Mouse (Mus musculus) urinary bladder, adult 18-20 months (tissue): ENCODE results near the gene Atn1.

Source experiments
- DNase-seq, 2 experiments: peaks; one replicate each; pipeline ENCODE4 v3.0.0; 2022; ENCODE audit warnings: low spot score in 2 of 2, mixed read lengths in 2 of 2

Atn1 gene

DNA sequence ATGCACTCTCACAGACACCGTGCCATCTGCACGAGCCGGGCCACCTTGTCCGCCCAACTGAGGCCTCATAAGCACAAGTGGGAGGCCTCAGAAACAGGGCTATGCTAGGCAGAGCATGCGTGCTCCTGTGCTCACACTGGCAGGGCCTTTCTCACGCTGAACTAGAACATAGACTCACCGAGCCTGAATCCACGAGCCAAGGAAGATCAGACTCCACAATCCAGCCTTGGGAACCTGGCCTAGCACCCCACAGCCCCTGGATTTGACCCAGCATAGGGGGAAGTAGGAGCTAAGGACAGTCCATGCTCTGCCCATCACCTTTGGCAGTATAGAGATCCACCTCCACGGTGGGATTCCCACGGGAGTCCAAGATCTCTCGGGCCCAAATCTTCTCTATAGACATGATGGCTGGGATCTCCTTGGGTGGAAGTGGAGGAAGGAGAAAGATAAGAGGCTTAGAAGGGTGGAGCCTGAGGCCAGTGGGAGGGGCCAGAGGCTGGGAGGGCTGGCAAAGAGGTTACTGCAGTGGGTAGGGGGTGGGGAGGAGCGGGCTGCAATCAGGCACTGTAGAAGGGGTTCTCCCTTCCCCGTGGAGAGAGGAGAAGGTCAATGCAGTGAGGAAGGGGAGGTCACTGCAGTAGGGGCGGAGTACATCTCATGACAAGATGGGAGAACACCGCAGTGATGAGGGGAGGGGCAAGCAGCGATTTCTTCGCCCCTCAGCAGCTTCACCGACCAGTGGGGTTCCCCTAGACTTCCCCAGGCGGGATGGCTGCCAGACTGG is 11.8 kb upstream of the Atn1 start:
- DNase-seq: no peak

DNA sequence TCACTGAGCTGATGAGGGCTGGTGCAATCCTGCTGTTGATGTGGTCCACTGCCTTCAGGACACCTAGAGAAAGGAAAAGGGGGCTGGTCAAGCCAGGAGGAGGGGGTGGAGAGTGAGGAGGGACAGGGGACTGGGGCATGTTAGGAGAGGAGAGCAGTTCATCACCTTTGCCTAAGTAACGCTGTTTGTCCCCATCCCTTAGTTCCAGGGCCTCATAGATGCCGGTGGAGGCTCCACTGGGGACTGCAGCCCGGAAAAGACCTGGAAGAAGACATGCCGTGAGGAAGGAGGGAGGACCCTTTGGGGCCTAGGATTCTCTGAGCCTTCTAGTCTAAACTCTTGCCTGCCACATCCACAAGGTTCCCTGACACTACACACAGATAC is 11.2 kb upstream of the Atn1 start:
- DNase-seq: no peak

- no peak for DNase-seq
Observed at GRCm38 (mm10) chr6:124765951-124766350, 9.6 kb upstream of the Atn1 start.

- DNase-seq: peak; percentile 74 to 76
Observed at GRCm38 (mm10) chr6:124759259-124759658, 2.9 kb upstream of the Atn1 start.

- no peak for DNase-seq
Observed at GRCm38 (mm10) chr6:124758849-124759232, 2.5 kb upstream of the Atn1 start.

- DNase-seq: no peak
Observed at GRCm38 (mm10) chr6:124757909-124758848, 1.9 kb upstream of the Atn1 start.

DNA sequence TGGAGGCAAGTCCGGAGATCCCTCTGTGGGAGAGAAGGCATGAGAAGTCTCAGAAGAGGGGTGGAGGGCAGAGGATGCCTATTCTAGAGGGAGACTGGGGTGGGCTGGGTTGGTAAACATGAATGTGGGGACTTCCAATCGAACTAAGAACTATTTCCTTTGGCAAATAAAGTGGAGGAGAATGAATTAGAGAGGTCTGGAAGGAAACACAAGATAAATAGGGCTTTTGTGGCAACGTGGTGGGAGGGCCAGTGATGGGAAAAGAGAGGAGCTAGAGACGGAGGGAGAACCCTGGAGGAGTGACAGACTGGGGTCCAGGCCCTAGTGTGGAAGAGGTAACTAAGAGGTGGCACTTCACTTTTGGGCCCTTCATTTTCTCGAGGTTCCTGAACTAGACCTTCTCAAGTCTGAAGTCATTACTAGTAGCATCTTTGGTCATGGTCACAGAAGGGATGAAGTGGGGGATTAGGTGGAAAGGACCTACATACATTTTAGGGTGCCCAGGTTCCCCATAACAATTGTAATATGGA is 1.1 kb upstream of the Atn1 start:
- DNase-seq: no peak

DNA sequence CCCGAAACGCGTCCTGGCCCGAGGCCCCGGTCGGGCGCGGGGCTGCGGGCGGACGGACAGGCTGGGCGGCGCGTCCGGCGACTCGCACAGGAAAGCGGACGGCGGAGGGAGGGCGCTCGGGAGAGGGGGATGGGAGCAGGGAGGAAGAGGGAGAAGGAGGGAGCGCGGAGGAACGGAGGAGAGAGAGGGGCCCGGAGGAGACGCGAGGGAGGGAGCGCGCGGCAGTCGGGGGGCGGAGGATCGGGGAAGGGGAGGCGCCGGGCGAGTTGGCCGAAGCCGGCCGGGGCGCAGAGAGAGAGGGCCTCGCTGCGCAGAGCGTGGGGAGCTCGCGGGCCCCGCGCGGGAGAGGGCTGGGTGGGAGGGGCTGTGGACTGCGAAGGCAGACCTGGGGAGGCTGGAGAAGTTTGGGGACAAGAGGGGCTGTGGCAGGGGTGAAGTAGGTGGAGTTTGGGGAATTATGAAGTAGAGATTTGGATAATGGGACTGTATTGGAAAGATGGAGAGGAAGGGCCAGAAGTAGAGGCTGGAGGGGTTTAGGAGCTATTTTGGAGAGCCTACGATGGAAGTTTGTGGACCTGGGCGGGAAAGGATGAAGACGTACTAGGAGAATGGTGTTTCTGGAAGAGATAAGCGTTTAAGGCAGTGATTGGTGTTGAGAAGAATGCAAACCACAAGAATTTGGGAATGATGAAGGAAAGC is 477 bp upstream of the Atn1 start:
- DNase-seq: peak; percentile 73 to 82

DNA sequence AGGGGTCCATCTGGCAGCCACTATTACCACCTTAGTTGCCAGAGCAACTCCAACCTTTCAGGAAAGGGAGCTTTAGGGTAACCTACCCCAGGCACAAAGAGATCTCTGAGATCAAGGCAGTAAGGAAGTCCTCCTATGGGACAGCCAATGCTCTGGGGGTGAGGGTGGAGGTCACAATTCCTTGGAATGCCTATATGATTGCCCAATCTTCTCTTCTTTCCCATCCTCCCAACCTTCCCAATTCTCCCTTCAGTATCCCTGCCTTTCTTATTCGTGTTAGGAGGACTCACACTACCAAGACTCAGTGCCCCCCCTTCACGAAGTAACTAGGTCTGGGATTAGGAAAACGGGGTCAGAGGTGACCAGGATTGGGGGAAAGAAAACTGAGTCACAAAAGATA is 1.0 kb downstream of the Atn1 start:
- no peak for DNase-seq

GRCm38 (mm10) chr6:124753861-124754260 is 2.5 kb downstream of the Atn1 start:
- DNase-seq: no peak

DNA sequence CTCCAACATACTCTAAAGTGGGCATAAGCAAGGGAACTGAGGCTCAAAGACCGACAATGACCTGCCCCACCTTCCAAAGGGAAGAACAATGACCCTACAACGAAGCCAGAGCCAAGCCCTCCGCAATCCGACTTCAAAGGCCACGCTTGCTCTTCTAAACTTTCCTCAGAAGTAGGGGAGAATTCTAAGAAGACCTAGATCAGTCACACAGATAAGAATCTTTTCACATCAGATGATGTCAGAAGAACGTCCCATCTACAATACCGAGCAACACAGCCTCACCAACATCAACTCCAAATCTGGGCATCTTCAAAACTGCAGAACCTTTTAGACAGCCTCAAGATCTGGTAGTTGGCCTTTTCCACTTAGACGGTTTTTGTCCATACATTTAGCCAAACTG is 5.9 kb downstream of the Atn1 start:
- no peak for DNase-seq

- no peak for DNase-seq
Observed at GRCm38 (mm10) chr6:124746654-124747632, 9.4 kb downstream of the Atn1 start.

- DNase-seq: no peak
Observed at GRCm38 (mm10) chr6:124746296-124746605, 10.1 kb downstream of the Atn1 start.

- peak; percentile 88 to 90 for DNase-seq
Observed at GRCm38 (mm10) chr6:124745490-124746295, 10.6 kb downstream of the Atn1 start.

DNA sequence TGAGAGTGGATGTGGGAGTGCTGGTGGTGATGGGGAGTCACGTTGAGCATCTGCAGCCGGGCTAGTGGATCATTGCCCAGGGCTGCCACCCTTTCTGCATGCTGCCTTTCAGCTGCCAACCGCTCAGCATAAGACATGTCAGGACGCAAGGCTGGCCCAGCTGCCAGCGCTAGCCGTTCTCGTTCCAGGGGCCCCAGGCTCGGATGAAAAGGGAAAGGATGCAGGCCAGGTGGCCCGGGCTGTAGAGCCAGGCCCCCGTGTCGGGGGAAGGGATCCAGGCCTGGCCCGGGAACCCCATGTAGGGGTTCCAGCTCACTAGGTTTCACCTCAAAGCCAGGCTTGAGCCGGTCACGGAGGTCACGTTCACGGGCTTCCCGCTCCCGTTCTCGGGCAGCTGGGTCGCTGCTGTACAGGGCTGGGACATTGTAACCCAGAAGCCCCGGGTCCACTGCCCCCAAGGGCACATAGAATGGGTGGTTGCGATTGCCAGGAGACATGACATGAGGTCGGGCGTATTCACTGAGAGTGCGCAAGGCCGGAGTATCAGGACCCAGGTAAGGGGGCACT is 11.5 kb downstream of the Atn1 start:
- DNase-seq: no peak

DNA sequence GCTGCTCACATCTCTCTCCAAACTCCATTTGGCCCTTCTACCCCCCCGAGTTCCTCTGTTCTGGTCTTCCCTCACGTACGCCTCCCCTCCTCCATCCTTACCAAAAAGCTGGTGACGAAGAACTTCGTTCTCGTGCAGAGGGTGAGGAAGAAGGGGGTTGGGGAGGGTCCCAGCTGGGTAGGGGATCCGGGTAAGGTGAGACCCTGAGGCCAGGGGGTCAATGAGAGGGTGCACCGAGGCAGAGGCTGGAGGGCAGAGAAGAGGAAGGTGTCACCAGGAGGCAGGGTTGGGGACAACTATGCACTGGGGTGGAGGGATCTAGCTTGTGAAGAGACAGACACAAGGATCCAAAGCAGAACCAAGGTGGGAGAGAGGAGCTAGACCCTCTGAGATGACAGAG is 12.7 kb downstream of the Atn1 start:
- DNase-seq: no peak

DNA sequence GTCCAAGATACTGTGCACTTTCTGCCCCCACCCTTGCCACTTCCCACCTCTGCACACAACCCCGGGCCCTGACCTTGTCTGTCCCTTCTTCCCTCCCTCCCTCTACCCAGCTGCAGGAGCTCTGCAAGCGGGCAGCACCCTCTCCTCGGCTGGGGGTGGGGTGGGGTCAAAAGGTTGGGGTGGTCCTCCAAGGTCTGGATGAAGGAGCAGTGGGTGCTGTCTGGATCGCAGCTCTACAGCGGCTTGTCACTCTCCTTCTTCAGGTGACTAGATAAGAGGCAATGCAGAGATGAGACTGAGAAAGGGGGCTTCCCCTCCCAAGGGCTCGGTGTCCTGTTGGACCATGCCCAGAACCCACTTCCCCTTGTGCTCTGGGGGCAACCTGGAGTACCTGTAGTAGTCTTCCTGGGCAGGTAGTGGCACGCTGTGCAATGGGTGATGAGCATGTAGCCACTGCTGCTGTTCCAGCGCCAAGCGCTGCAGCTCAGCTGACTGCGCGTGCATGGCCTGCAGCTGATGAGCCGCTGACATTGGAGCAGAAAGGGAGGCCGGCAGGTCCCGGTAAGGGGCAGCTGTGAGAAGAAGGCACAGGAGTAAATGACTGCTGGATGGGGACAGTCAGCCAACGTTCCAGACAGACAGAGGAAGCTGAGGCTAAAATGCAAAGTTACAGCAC is 13.3 kb downstream of the Atn1 start:
- no peak for DNase-seq

DNA sequence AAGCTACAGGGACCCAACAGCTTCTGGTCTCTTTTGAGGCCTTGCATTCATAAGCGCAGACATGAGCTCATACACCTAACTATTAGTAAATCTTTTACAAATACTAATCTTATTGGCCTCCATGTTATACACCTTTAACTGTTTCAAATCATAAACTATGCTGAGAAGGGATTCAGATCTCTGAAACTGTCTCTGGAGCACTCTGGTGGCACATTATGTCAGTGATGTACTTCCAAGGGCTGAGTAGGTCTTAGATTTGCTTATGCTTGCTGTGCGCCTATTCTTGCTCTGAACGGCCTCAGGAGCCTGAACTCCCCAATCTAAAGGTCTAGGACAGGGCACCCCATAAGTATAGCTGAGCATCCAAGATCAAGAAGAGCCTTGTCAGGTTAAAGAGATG is 14.5 kb downstream of the Atn1 start:
- no peak for DNase-seq
